Mouse (Mus musculus): ENCODE measurements around the gene Kif16b. TPM values are rescaled to one million over a fixed set of nuclear protein-coding genes. Genes with fewer than 3 reads are reported as not detected.

The Kif16b gene
- total RNA-seq, 2 experiments from 2014 or later = 32.7 to 33.5 TPM

GRCm38 (mm10) chr2:142689496-142689895, 211.8 kb downstream of the Kif16b start:
- intact Hi-C loops (cut with DNase I) = no loop called here
- DNase-seq = no peak

GRCm38 (mm10) chr2:142687936-142688514, 213.3 kb downstream of the Kif16b start:
- intact Hi-C loops (cut with DNase I) = no loop called here
- DNase-seq = no peak

- intact Hi-C loops (cut with DNase I) = no loop called here
- DNase-seq = no peak
Observed at GRCm38 (mm10) chr2:142682965-142683709, 218.2 kb downstream of the Kif16b start.

GRCm38 (mm10) chr2:142668426-142668825, 232.9 kb downstream of the Kif16b start:
- no peak for DNase-seq
- intact Hi-C loops (cut with DNase I) = no loop called here

- intact Hi-C loops (cut with DNase I) = no loop called here
- no peak for DNase-seq
Observed at GRCm38 (mm10) chr2:142651591-142651990, 249.7 kb downstream of the Kif16b start.

- DNase-seq = no peak
- intact Hi-C loops (cut with DNase I) = no loop called here
Observed at GRCm38 (mm10) chr2:142648023-142648453, 253.3 kb downstream of the Kif16b start.

GRCm38 (mm10) chr2:142646863-142647262, 254.5 kb downstream of the Kif16b start:
- intact Hi-C loops (cut with DNase I) = no loop called here
- DNase-seq = no peak

- DNase-seq = no peak
- intact Hi-C loops (cut with DNase I) = no loop called here
Observed at GRCm38 (mm10) chr2:142641766-142642165, 259.6 kb downstream of the Kif16b start.

- no peak for DNase-seq
- intact Hi-C loops (cut with DNase I) = no loop called here
Observed at GRCm38 (mm10) chr2:142635606-142636304, 265.6 kb downstream of the Kif16b start.

GRCm38 (mm10) chr2:142633996-142634559, 267.3 kb downstream of the Kif16b start:
- no peak for DNase-seq
- intact Hi-C loops (cut with DNase I) = no loop called here

GRCm38 (mm10) chr2:142629523-142630312, 271.6 kb downstream of the Kif16b start:
- intact Hi-C loops (cut with DNase I) = no loop called here
- no peak for DNase-seq

GRCm38 (mm10) chr2:142625756-142626155, 275.6 kb downstream of the Kif16b start:
- no peak for DNase-seq
- intact Hi-C loops (cut with DNase I) = no loop called here

- DNase-seq = no peak
- intact Hi-C loops (cut with DNase I) = no loop called here
Observed at GRCm38 (mm10) chr2:142625101-142625500, 276.2 kb downstream of the Kif16b start.

GRCm38 (mm10) chr2:142624254-142624653, 277.1 kb downstream of the Kif16b start:
- no peak for DNase-seq
- intact Hi-C loops (cut with DNase I) = no loop called here

- intact Hi-C loops (cut with DNase I) = no loop called here
- no peak for DNase-seq
Observed at GRCm38 (mm10) chr2:142621152-142621551, 280.2 kb downstream of the Kif16b start.

GRCm38 (mm10) chr2:142619926-142620325, 281.4 kb downstream of the Kif16b start:
- no peak for DNase-seq
- intact Hi-C loops (cut with DNase I) = no loop called here

GRCm38 (mm10) chr2:142614535-142614934, 286.8 kb downstream of the Kif16b start:
- DNase-seq = no peak
- intact Hi-C loops (cut with DNase I) = no loop called here

GRCm38 (mm10) chr2:142612359-142612953, 288.9 kb downstream of the Kif16b start:
- no peak for DNase-seq
- intact Hi-C loops (cut with DNase I) = no loop called here

- intact Hi-C loops (cut with DNase I) = no loop called here
Observed at GRCm38 (mm10) chr2:142611113-142611512, 290.2 kb downstream of the Kif16b start.

GRCm38 (mm10) chr2:142610206-142610605, 291.1 kb downstream of the Kif16b start:
- intact Hi-C loops (cut with DNase I) = no loop called here

More at GRCm38 (mm10) chr2:142611113-142611512, 290.2 kb downstream of the Kif16b start:
- DNase-seq = peak; percentile 9 to 12

More at GRCm38 (mm10) chr2:142610206-142610605, 291.1 kb downstream of the Kif16b start:
- DNase-seq = no peak

Data from heart, postnatal 36 days (tissue).